Mouse (Mus musculus) ovary, postnatal 36 days (tissue): ENCODE results near the gene Crocc.

Experiments used
- DNase-seq: peaks from one replicate; pipeline ENCODE4 v3.0.0; 2022; ENCODE audit warnings: low spot score, mixed read lengths

Gene Crocc

DNA sequence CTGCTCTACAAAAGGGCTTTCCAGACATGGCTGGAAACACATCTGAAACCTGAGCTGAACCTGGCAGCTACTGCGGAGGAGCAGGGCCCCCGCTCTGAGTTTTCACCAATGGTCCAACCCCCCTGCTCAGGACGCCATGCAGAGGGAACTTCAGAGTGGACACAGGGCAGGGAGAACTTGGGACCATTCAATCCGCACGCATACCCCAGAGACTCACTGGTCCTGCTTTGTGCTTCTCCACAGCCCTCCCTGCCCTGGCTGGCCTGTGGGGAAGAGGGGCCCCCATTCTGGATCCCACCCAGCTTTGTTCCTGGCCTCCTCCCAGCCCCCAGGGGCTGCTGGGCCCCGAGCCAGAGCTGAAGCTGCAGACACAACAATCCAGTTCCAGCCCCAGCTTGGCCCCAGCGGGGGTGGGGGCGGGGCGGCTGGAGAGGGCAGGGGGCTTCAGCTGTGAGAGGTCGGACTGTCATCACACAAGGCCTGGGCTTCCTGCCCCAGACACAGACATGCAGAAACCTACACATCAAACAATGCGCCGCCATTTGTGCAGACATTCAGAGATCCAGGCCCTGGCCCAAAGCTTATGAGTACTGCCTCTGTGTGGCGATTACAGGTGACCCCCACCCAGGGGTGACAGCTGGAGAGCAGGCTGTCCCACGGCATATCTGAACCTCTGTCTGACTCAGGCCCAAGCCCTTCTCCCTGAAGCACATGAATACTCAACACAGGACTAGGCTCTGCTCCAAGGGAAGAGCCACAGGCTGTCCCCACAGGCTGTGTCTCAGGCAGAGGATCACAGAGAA lies 39.3 kb downstream of the Crocc start:
- peak; percentile 85 for DNase-seq

DNA sequence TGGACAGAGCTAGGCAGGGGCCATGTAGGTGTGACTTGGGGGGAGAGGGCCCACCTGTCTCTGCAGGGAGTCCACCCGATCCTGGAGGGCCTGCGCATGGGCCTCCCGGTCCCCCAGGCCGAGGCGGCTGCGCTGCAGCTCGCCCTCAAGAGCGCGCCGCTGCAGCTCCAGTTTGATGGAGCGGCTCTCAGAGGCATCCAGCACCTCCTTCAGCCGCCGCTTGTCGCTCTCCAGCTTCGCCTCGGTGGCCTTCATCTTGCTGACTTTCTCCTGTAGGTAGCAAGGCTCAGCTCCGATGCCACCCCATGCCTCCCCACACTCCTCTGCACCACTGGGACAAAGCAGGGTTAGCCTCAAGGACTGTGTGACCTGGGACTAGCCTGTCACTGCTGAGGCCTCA lies 40.1 kb downstream of the Crocc start:
- no peak for DNase-seq

DNA sequence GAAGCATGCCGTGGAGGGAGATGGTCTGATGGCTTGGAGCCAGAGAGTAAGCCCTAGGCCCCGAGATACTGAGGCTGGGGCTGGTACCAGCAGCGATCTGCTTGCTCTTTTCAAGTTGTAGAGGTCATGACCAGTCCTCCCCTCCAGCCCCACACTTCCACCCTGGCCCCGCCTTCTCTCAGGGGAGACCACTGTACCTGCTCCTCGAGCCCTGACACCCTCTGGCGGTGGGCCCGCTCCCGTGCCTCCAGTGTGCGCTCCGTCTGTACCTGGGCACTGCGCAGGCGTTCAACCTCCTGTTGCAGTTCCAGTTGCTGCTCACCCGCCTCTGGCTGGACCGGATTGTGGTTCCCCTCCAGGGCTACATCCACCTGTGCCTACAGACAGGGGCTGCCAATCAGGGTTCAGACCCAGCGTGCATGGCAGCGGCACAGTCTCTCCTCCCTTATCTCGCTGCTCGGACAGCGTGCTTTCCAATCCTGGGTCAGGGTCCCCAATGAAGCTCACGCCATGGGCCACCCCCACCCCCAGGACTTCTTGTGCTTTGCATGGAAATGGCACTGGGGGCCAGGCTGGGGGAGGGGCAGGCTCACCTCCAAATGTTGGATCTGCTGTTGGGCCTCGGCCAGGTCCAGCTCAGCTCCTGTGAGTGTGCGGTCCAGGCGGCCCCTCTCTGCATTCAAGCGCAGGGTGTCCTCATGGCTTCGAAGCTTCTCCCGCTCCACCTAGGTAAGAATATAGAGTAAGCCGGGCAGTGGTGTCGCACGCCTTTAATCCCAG lies 42.5 kb downstream of the Crocc start:
- no peak for DNase-seq

DNA sequence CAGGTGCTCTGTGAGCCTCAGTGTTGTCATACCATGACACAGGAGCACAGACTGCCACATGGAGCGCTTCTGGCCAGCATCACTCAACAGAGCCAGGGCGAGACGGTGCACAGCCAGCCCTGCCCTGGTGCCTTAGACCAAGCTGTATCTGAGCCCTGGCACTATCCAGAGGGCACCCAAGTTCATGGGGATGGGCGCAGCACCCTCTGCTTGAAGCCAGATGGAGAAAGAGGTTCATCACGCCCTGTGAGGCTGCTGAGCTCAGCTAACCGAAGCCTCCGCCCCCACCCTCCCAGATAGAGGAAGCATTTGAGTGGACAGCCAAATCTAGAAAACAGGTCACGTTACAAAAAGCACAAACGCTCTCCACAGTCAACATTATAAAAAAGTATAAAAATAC lies 44.0 kb downstream of the Crocc start:
- DNase-seq = peak; percentile 47

DNA sequence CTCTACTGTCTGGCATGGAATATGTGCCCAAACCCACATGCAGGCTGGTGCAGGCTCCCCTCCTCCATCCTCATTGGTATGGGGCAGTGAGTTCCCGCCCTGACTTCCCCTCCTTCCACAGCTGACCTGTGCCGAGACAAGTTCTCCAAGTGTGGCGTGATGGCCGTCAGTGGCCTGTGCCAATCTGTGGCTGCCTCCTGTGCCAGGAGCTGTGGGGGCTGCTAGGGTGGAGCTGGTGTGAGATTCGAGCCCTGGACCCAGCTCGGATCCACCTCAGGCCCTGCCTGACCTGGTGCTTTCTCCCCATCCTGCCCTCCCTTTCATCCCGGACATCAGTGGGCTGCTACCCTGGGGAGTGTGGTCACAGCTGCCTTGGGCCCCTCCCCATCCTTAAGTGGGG lies 45.0 kb downstream of the Crocc start:
- DNase-seq = no peak

DNA sequence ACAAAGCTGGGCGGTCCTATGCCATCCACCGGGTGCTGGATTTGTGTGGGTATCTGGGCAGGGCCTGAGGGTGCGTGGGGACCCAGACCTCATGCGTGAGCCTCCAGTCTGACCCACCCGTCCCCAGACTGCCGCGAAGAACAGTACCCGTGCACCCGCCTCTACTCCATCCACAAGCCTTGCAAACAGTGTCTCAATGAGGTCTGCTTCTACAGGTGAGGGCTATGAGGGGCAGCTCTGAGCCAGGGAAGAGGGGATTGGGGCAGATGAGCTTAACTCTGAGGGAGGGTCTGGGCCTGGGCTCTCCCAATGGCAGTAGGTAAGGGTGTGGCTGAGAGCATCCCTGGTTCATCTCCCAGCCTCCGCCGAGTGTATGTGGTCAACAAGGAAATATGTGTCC lies 45.5 kb downstream of the Crocc start:
- no peak for DNase-seq

DNA sequence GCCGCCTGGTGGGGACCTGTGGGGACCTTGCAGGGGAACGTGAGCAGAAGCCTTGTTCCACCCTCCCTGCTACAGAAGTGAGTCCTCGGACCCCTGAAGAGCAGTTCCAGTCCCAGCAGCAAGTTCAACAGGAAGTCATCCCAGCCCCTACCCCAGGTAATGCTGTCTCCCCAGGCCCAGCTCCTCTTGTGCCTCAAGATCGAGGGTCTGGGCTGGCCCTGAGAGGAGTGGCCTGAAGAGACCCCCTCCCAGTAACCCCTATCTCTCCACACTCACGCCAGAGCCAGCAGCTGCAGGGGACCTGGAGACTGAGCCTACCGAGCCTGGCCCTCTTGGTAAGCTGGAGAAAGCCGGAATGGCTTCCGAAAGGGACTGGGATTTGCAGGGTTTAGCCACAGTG lies 46.2 kb downstream of the Crocc start:
- no peak for DNase-seq

DNA sequence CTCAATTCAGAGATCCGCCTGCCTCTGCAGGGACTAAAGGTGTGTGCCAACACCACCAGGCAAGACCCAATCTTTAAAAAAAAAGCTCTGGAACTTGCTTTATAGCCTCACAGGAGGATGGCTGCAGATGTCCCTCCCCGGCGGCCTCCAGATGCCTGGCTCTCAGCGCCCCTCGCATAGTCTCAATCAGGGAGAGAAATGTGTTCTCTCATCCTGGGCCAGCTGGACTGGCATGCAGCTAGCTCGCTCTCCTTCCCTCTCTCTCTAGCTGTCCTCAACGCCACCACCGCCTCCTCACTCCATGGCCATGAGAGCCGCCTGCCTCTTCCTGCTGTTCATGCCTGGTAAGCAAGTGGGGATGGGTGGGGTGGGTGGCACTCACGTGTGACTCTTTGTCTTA lies 47.8 kb downstream of the Crocc start:
- DNase-seq = no peak

DNA sequence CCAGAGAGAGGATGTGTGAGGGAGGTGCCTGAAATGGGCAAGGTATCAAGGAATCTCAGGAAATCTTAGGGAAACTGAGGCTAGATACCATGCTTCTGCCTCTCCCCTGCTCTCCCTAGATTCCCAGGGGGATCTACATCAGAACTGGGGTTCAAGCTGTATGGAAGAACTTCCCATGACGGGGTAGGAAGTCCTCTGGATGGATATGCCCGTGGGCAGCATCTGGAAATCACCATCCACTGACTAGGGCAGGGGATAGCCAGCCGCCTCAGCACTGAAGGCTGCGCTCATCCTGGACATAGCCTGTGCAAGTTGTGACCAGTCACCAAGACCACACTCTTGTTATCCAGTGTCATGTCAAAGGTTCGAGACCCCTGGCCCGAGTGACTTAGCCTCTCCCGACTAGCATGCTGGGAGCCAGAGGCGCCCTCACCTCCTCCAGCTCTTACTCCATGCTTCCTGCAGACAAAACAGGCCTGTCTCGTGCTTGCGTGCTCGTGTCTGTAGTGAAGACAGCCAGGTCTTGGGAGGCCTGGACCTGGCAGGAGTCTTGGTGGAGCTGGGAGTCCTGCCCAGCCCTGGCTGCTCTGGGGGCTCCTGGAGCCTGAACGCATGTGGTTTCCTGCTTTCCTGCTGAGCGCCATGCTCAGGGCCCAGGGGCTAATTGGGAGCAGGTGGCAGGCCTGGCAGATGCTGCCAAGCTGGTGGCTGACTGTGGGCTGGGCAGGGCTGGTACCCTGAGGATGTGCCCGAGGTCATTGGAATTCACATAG lies 48.6 kb downstream of the Crocc start:
- no peak for DNase-seq

DNA sequence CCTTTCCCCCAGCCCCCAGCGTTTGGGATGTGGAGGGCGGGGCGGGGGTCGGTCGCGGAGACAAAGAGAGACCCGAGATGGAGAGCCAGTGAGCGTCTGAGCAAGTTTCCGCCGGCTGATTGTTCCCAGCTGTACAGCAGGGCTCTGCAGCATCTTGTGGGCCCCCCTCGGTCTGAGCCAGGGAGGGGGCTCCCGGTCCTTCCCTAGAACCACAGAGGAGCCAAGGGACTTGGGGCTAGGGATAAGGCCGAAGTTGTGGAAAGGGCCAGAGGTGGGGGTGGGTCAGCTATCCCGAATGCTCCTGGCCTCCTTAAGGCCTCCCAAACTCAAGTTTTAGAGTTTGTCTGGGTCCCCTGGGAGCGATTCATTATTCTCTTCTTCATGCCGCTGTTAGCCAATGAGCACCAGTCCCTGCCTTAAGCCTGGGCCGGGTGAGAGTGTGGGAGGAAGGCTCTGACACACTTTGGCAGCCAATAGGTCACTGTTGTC lies 49.4 kb downstream of the Crocc start:
- no peak for DNase-seq

DNA sequence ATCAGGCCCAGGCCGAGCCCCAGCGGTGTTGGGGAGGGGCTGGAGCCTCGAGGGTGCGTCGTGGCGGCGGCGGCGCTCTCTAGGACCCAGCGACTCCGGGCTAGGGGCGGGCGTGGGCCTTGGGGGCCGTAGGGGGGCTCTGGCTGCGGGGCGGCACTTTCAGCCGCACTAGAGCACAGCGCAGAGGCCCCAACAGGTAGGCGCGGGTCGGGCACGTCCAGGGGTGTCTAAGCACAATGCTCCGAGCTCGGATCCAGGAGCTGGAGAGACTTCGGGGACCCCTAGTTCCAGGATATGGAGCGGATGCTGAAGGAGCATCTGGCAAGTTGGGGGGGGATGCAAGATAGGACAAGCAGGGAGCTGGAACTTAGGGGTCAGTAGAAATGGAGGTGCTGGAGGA lies 49.8 kb downstream of the Crocc start:
- peak; percentile 58 for DNase-seq

DNA sequence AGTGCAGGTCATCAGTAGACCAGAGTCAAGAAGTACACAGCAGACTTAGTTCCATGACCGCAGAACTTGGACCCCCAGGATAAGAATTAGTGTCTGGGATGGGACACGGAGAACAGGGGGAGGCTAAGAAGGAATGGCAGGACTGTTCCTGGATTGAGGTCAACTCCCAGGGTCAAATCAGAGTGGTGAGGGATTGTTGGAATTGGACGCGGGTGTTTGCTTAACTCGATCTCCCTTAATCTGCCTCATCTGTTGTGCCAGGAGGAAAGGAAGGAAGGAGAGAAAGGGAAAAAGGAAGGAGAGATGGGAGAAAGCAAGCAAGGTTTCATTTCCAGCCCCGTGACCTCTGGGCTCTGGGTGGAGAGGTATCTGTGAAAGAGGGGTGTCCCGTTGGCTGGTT lies 50.2 kb downstream of the Crocc start, which contains the start of gene Mfap2:
Gene Mfap2, plus strand, starts transcription at position 301 of the 400 bp plus-strand sequence.
- no peak for DNase-seq

DNA sequence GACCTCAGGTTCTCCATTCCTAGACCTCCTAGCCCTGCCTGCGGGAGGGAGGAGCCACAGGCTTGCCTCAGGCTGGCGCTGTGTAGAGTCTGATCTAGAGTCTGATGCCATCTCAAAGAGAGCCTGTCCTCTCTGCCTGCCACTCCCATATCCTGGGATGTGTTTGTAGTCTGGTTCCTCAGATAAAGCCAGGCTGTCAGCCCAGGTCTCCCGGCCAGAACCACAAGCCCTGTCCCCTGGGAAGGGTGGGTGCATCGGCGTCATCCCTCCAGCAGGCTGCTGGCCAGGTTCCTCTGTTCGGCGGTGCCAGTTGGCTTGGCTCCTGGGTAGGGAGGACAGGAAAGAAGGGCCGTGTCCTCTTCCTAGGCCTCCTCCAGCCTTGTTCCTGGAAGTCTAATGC lies 52.3 kb downstream of the Crocc start:
- peak; percentile 43 for DNase-seq

DNA sequence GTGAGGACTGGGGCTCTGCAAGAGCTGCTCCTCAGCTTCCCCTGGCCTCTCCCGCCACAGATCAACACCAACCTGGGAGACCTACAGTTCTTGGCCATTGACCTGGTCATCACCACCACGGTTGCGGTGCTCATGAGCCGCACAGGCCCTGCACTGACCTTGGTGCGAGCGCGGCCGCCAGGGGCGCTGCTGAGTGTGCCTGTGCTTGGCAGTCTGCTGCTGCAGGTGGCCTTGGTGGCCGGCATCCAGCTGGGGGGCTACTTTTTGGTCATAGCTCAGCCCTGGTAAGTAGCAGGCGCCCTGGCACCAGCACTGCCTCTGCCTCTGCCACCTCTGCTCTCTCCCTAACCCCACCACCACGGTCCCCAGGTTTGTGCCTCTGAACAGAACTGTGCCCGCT lies 54.4 kb downstream of the Crocc start:
- peak; percentile 82 for DNase-seq

DNA sequence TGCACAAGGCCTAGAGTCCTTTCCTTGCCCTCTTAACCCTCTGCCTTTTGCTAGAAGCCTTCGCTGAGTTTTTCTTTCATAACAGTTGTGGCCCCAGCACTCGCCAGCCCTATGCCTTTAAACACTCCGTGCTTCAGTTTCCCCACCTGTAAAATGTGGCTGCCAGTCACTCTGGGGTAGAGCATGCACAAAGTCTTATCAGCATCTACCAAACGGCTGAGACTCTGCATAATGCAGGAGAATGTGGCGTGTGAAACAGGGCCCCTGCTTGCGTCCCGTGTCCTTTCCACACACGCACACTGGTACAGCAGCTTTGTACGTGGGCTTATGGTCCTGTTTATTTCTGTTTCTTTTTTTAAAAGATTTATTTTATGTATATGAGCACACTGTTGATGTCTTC lies 63.5 kb downstream of the Crocc start:
- no peak for DNase-seq

DNA sequence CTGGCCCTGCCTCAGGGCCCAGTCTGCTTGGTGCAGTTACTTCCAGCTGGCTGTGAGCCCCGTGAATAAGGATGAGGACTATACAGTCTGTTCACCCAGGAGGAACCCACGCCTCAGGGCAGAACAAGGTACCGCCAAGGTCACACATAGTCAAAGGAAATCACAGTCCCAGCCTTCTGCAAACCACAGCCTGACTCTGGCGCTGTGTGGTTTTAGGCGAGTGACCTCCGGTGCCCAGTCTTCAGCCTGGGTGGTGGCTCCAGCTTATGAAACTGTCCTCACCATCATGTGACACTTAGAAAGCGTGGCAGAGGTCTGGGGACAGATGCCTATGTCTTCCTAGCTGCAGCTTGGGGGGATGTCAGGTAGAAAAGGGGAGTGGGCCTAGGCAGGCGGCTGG lies 64.5 kb downstream of the Crocc start:
- DNase-seq = no peak

DNA sequence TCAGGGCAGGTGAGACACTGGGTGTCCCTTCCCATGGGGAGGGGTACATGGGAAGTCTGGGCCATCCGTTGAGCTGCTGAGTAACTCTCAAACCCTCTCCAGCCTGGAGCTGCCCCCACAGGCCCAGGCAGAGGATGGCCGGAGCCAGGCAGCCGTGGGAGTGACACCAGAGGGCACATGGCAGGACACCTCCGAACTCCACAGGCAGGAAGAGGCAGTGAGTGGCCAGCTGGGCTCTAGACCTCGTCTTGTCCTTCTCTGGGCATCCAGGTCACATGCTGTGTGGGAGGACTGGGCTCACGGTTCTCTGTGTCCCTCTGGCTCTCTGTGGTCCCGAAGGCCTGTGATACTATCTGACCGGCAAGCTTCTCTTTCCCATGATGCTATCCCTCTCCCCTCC lies 66.5 kb downstream of the Crocc start:
- no peak for DNase-seq

DNA sequence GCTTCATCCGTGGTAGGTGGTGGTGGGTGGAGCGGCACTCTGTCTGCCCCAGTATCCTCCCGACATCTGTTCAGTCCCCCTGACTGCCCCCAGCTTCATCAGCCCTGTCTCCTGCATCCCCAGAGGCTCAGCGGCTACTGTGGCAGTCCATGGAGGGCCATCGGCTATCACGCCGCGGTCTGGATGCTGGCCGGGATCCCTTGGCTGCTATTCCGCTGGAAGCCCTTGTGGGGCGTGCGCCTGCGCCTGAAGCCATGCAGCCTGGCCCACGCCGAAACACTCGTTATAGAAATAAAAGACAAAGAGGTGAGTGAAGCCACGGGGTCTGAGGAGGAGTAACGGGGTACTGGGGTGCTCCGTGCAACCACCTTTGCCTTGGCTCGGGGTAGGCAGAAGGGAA lies 68.1 kb downstream of the Crocc start:
- DNase-seq = no peak

DNA sequence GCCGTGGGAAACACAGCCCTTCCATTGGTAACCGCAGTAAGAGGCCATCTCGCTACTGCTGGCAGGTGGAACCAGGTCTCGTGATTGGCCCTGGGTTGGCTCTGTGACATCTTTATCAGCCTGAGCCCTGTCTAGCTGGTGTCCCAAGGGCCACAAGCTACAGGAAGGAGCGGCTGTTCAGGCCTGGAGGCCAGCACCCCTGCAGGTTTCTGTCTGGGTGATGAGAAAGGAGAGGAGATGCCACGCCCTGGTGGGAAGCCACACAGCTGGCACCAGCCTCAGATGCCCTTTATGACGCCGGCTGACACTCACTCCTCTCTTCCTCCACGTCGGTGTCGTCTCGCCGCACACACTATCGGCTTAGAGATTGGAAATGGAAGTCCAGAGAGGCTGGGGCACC lies 70.9 kb downstream of the Crocc start:
- DNase-seq = no peak

DNA sequence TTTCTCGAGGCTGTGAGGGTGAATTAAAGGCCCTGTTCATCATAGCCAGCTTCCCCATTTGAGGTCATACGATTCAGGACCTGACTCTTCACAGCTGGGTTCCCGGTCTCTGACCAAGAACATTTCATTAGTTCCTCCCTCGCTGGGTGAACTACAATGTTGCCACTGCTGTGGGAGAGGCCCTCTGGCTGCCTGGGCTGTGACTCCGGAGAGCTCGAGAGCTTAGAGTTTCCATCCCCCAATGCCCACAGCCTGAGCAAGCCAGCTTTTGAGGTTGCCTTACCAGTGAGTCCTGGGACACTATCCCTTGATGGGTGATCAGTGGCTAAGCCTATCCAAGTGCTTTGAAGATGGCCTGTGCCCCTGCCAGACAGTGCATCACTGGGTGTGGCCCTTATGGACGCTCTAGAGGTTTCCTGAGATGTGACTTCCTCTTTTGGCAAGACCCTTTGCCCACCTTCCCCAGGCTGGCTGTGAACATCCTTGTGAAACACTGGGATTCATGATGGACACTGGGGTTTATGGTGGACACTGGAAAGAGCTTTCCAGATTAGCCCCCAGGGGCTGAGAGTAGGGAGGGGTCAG lies 71.6 kb downstream of the Crocc start:
- no peak for DNase-seq

DNA sequence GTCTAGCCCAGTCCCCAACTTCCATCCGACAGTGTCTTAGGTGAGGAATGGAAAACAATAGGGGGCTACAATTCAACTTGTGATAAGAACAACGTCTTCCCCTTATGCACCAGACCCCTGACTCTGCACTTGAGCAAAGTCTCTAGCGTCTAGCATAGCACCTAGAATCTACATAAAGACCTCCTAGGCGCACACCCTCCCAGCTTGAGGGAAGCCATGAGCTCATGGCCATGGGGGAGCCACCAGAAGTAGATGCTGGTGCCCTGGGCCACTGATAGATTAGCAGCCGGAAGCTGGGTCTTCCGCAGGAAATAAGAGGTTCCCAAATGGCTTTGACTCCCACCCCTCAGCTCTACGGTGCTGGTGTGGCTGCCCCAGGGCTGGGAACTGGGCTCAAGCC lies 72.9 kb downstream of the Crocc start:
- no peak for DNase-seq

DNA sequence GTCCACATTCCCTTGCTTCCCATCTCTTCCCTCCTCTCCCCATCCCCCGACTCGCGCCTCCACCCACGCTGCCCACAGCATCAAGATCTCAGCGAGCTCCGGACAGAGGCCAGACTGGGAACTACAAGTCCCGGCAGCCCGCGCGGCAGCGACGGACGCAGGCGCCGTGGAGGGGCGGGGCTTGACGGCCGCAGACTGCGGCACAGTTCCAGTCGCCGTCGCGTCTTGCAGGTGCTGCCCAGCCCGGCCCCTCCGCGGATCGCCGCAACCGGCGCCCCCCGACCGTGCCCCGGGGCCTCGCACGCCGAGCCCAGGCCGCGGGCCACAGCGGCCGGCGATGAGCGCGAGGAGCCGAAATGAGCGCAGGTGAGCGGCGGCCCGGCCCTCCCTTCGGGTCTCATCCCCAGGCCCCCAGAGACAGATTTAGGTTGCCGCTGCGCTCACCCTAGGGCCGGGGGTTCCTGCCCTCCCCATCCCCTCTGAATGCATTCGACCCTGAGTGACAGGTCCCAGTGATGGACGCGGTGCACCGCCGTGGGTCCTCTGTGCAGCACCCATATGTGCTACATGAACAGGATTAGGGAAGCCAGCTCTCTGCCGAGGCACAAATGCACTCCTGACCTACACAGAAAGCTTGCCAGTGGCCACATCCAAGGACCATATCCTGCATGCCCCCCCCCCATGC lies 73.5 kb downstream of the Crocc start, which contains the start of gene Atp13a2:
Gene Atp13a2, plus strand, starts transcription at position 163 of the 685 bp plus-strand sequence.
- peak; percentile 90 for DNase-seq
